Mouse (Mus musculus): ENCODE results near the gene Tbc1d2b. TPM values are rescaled to one million over a fixed set of nuclear protein-coding genes. Genes with fewer than 3 reads are reported as not detected.
A peak's percentile ranks its signal among the peaks of the same experiment; 100 is the strongest.

The Tbc1d2b gene
- polyA plus RNA-seq, 1 experiment from 2014 or later = 23.4 TPM

- Histone ChIP-seq H3K9me3 (ENCODE audit: control insufficient read depth, low read length) (no peaks in the 10 kb centered on the region), H3K27ac (replicated peaks; ENCODE audit: low read depth, low read length) (no peak overlapping the region), H3K9ac (ENCODE audit: low read depth, low read length) (no peak overlapping the region), H3K4me1 (ENCODE audit: control insufficient read depth, insufficient read depth, low read length) (no peaks in the 10 kb centered on the region), H3K4me2 (ENCODE audit: low read depth, low read length) (no peak overlapping the region), H3K36me3 (ENCODE audit: control insufficient read depth, insufficient read depth, low read length) (peaks cover 35% of the 10 kb centered on the region), H3K27me3 (replicated peaks; ENCODE audit: control insufficient read depth, insufficient read depth, low read length) (no peaks in the 10 kb centered on the region), H3K4me3 (ENCODE audit: low read depth, low read length) (no peak overlapping the region)
- WGBS = 82% methylated on average over 8 of the region's 8 CpGs
- DNase-seq (ENCODE audit: low spot score) = no peak
- ATAC-seq (ENCODE audit: low read depth) = no peak
These were observed 85.2 kb downstream of the Tbc1d2b start for GRCm38 (mm10) chr9:90185356-90185910.

GRCm38 (mm10) chr9:90184116-90184515 lies 86.5 kb downstream of the Tbc1d2b start:
- Histone ChIP-seq H3K36me3 (ENCODE audit: control insufficient read depth, insufficient read depth, low read length) (peaks cover 36% of the 10 kb centered on the region), H3K9ac (ENCODE audit: low read depth, low read length) (no peak overlapping the region), H3K4me3 (ENCODE audit: low read depth, low read length) (no peak overlapping the region), H3K27ac (replicated peaks; ENCODE audit: low read depth, low read length) (no peak overlapping the region), H3K9me3 (ENCODE audit: control insufficient read depth, low read length) (no peaks in the 10 kb centered on the region), H3K27me3 (replicated peaks; ENCODE audit: control insufficient read depth, insufficient read depth, low read length) (no peaks in the 10 kb centered on the region), H3K4me2 (ENCODE audit: low read depth, low read length) (no peak overlapping the region), H3K4me1 (ENCODE audit: control insufficient read depth, insufficient read depth, low read length) (no peaks in the 10 kb centered on the region)
- no peak for DNase-seq (ENCODE audit: low spot score)
- WGBS = 64% methylated on average over 8 of the region's 8 CpGs
- ATAC-seq (ENCODE audit: low read depth) = peak; percentile 44

DNA sequence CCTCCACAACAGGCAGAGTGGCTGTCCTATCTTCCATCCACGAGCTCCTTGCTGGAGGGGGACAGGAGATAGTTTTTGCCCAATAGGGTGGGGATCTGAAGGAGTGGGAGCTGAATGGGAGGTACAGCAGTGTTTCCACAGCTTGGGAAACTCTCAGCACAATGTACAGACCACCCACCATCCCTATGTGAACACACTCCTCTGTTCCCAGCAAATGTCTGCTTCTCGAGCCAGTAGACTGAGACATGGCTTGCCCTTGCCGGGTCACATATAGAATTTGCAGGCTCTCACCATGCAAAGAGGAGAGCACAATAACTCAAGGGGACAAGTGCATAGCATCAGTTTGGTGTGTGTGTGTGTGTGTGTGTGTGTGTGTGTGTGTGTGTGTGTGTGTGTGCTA lies 87.1 kb downstream of the Tbc1d2b start:
- Histone ChIP-seq H3K27ac (replicated peaks; ENCODE audit: low read depth, low read length) (no peak overlapping the region), H3K27me3 (replicated peaks; ENCODE audit: control insufficient read depth, insufficient read depth, low read length) (no peaks in the 10 kb centered on the region), H3K4me2 (ENCODE audit: low read depth, low read length) (no peak overlapping the region), H3K4me1 (ENCODE audit: control insufficient read depth, insufficient read depth, low read length) (no peaks in the 10 kb centered on the region), H3K36me3 (ENCODE audit: control insufficient read depth, insufficient read depth, low read length) (peaks cover 41% of the 10 kb centered on the region), H3K9ac (ENCODE audit: low read depth, low read length) (no peak overlapping the region), H3K4me3 (ENCODE audit: low read depth, low read length) (no peak overlapping the region), H3K9me3 (ENCODE audit: control insufficient read depth, low read length) (no peaks in the 10 kb centered on the region)
- ATAC-seq (ENCODE audit: low read depth) (no peak), DNase-seq (ENCODE audit: low spot score) (no peak)
- WGBS = 66% methylated on average over 3 of the region's 3 CpGs

DNA sequence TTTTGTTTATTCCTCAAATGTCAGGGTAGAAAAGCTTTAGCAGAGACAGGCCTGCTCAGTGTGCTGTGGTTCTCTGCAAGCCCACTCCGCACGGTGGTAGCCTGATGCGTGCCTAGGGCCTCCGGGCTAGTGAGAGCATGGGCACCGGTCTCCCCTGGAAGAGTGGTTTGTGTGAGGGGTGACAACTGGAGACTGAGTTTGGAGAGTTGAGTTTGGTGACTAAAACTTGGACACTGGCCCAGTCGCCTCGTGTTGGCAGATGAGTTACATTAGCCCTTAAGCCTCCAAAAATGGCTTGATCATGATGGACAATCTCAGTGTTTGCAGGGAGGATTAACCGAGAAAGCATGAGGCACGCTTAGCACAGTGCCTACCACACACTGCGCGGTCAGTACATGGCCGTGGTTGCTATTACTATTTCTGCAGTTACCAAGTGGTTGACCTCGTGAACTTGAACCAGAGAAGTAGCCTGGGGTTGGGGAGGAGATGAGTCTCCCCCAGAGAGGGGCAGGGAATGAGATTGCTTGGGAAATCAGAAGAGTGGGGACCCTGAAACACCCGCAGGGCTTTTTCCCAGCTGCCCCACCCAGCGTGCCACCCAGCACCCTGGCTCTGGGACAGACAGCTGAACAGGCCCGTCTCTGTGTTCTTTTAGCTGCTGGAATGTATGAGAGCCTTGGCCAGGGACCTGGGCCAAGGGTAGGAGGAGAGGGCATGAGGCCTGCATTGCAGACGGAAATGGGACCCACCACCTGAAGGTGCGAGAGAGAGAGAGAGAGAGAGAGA lies 87.8 kb downstream of the Tbc1d2b start:
- Histone ChIP-seq H3K4me3 (ENCODE audit: low read depth, low read length) (no peak overlapping the region), H3K9me3 (ENCODE audit: control insufficient read depth, low read length) (no peaks in the 10 kb centered on the region), H3K27me3 (replicated peaks; ENCODE audit: control insufficient read depth, insufficient read depth, low read length) (no peaks in the 10 kb centered on the region), H3K4me1 (ENCODE audit: control insufficient read depth, insufficient read depth, low read length) (no peaks in the 10 kb centered on the region), H3K4me2 (ENCODE audit: low read depth, low read length) (no peak overlapping the region), H3K27ac (replicated peaks; ENCODE audit: low read depth, low read length) (no peak overlapping the region), H3K9ac (ENCODE audit: low read depth, low read length) (no peak overlapping the region), H3K36me3 (ENCODE audit: control insufficient read depth, insufficient read depth, low read length) (peaks cover 41% of the 10 kb centered on the region)
- 0 out of 2 replicates have a peak, but pooled peaks have one; percentile 20 for ATAC-seq (ENCODE audit: low read depth)
- 75% methylated on average over 18 of the region's 18 CpGs for WGBS
- DNase-seq (ENCODE audit: low spot score) = peak; percentile 68

- Histone ChIP-seq H3K4me2 (ENCODE audit: low read depth, low read length) (no peak overlapping the region), H3K9ac (ENCODE audit: low read depth, low read length) (no peak overlapping the region), H3K36me3 (ENCODE audit: control insufficient read depth, insufficient read depth, low read length) (peaks cover 40% of the 10 kb centered on the region), H3K27me3 (replicated peaks; ENCODE audit: control insufficient read depth, insufficient read depth, low read length) (no peaks in the 10 kb centered on the region), H3K9me3 (ENCODE audit: control insufficient read depth, low read length) (no peaks in the 10 kb centered on the region), H3K4me3 (ENCODE audit: low read depth, low read length) (no peak overlapping the region), H3K27ac (replicated peaks; ENCODE audit: low read depth, low read length) (no peak overlapping the region), H3K4me1 (ENCODE audit: control insufficient read depth, insufficient read depth, low read length) (no peaks in the 10 kb centered on the region)
- DNase-seq (ENCODE audit: low spot score) (no peak), ATAC-seq (ENCODE audit: low read depth) (no peak)
- 75% methylated on average over 6 of the region's 6 CpGs for WGBS
These were observed 88.8 kb downstream of the Tbc1d2b start for GRCm38 (mm10) chr9:90181656-90182388.

DNA sequence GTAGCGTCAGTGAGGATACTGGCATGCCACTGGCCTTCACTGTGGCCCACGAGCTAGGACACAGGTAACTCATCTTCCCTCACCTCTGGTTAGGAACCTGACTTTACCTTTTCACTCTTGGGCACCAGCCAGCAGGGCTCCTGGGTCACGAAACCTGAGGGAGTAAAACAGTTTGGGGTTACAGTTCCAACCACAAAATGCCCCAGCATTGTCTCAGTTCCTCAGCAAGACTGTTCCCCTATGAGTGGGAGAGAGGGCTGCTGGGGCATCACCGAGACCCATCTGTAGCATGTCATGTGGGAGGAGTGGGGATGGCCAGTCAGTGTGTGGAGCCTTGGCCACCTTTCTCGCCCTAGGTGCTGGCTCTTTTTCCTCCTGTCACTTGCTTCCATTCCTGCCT lies 91.2 kb downstream of the Tbc1d2b start:
- H3K27me3 ChIP-seq (replicated peaks; ENCODE audit: control insufficient read depth, insufficient read depth, low read length) = no peaks in the 10 kb centered on the region

GRCm38 (mm10) chr9:90173330-90173729 lies 97.3 kb downstream of the Tbc1d2b start:
- Histone ChIP-seq H3K27me3 (replicated peaks; ENCODE audit: control insufficient read depth, insufficient read depth, low read length) (no peaks in the 10 kb centered on the region), H3K9me3 (ENCODE audit: control insufficient read depth, low read length) (no peaks in the 10 kb centered on the region), H3K9ac (ENCODE audit: low read depth, low read length) (no peak overlapping the region), H3K36me3 (ENCODE audit: control insufficient read depth, insufficient read depth, low read length) (peaks cover 32% of the 10 kb centered on the region), H3K4me3 (ENCODE audit: low read depth, low read length) (no peak overlapping the region), H3K27ac (replicated peaks; ENCODE audit: low read depth, low read length) (no peak overlapping the region), H3K4me2 (ENCODE audit: low read depth, low read length) (no peak overlapping the region), H3K4me1 (ENCODE audit: control insufficient read depth, insufficient read depth, low read length) (no peaks in the 10 kb centered on the region)
- ATAC-seq (ENCODE audit: low read depth) = no peak
- no peak for DNase-seq (ENCODE audit: low spot score)
- WGBS = 86% methylated on average over 3 of the region's 3 CpGs

More for the DNA sequence above, 91.2 kb downstream of the Tbc1d2b start:
- Histone ChIP-seq H3K4me1 (ENCODE audit: control insufficient read depth, insufficient read depth, low read length) (no peaks in the 10 kb centered on the region), H3K36me3 (ENCODE audit: control insufficient read depth, insufficient read depth, low read length) (peaks cover 40% of the 10 kb centered on the region), H3K9me3 (ENCODE audit: control insufficient read depth, low read length) (no peaks in the 10 kb centered on the region), H3K27ac (replicated peaks; ENCODE audit: low read depth, low read length) (no peak overlapping the region), H3K4me3 (ENCODE audit: low read depth, low read length) (no peak overlapping the region), H3K9ac (ENCODE audit: low read depth, low read length) (no peak overlapping the region), H3K4me2 (ENCODE audit: low read depth, low read length) (no peak overlapping the region)
- DNase-seq (ENCODE audit: low spot score) (no peak), ATAC-seq (ENCODE audit: low read depth) (no peak)
- WGBS = 87% methylated on average over 5 of the region's 5 CpGs

DNA sequence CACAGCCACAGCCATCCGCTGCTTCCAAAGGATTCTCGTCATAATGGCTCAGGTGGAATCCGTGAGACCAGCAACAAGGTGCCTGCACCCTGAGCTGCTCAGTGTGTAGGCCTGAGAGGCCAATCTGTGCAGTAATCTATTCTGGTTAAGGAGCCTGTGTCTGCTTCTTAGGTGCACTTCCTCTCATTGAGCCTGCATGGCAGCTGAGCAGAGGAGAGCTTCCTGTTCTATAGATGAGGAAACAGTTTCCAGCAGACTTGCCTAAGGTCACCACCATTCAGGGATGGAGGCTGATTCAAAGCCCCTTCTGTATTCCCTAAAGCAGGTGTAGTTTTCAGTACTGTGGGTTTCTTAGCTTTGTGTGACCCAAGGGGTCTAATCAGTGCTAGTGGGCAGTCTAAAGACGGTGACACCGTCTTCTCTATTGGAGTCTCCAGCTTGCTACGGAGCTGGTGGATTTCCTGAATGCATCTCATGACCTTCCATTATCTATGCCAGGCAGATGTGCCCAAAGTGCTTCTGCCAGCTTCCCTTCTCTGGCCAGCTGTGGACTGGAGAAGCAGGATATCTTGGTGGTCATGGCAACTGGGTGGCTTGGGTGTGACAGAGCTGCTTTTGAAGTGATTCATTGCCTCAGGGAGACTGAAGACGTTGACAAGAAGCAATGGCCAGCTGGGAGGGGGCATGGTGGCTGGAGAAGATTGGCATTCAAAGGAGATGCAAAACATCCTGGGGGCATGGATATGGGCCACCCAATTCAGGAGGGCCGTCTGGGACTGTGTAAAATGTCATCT lies 97.9 kb downstream of the Tbc1d2b start:
- Histone ChIP-seq H3K27me3 (replicated peaks; ENCODE audit: control insufficient read depth, insufficient read depth, low read length) (no peaks in the 10 kb centered on the region), H3K4me3 (ENCODE audit: low read depth, low read length) (no peak overlapping the region), H3K4me1 (ENCODE audit: control insufficient read depth, insufficient read depth, low read length) (no peaks in the 10 kb centered on the region), H3K9ac (ENCODE audit: low read depth, low read length) (no peak overlapping the region), H3K36me3 (ENCODE audit: control insufficient read depth, insufficient read depth, low read length) (peaks cover 26% of the 10 kb centered on the region), H3K27ac (replicated peaks; ENCODE audit: low read depth, low read length) (no peak overlapping the region), H3K9me3 (ENCODE audit: control insufficient read depth, low read length) (no peaks in the 10 kb centered on the region), H3K4me2 (ENCODE audit: low read depth, low read length) (no peak overlapping the region)
- WGBS = 72% methylated on average over 8 of the region's 8 CpGs
- DNase-seq (ENCODE audit: low spot score) (no peak), ATAC-seq (ENCODE audit: low read depth) (no peak)
